In genomic region chr19:26844813-26845212, GRCm38 (mm10) we compare ENCODE assay signal across 9 mouse cellular contexts. TPM values are rescaled to one million over a fixed set of nuclear protein-coding genes. Genes with fewer than 3 reads are reported as not detected.
DNase-seq lines count a peak whose midpoint lies in the region; ATAC-seq and TF ChIP-seq lines count a peak whose summit lies in the region.
"Had no signal": no experiment of that assay in that cellular context is flagged by ENCODE, and none has a peak within 500 bp of the region (broad histone marks: within the 10 kb centered on the region; RNA-seq: fewer than 3 reads in every experiment).

No protein-coding gene starts in this region.

- no peak overlapping the region for H3K9ac ChIP-seq in kidney, postnatal 0 days (ENCODE audit: low read depth, low read length)
- H3K9ac ChIP-seq in embryonic facial prominence, embryonic 14.5 days (ENCODE audit: low read depth, low read length) = peak overlapping the region; percentile 76
- H3K9ac ChIP-seq in intestine, embryonic 14.5 days (ENCODE audit: low read length) = no peak overlapping the region

- no peak for TF ChIP-seq POLR2A in kidney, adult 2 months (IDR thresholded peaks at IDR 0.05; ENCODE audit: low read depth, low read length)
- no peak for TF ChIP-seq POLR2A in myocyte (IDR thresholded peaks at IDR 0.05; ENCODE audit: insufficient read length, low read depth)

- ATAC-seq in kidney, postnatal 0 days (replicated peaks; ENCODE audit: low FRiP score, low read depth) = 0 out of 2 replicates have a peak, but pooled peaks have one; percentile 18
- peak; percentile 54; the same call in 1 of the 2 replicates for ATAC-seq in embryonic facial prominence, embryonic 14.5 days (ENCODE audit: low read depth)
- peak; percentile 51 for ATAC-seq in intestine, embryonic 14.5 days (replicated peaks; ENCODE audit: low FRiP score, low TSS enrichment, low read depth)

- no peaks in the 10 kb centered on the region for H3K4me1 ChIP-seq in kidney, postnatal 0 days (replicated peaks; ENCODE audit: insufficient read depth, low read length)
- no peaks in the 10 kb centered on the region for H3K4me1 ChIP-seq in kidney, adult 2 months (ENCODE audit: control insufficient read depth, insufficient read depth, low read length)
- H3K4me1 ChIP-seq in embryonic facial prominence, embryonic 14.5 days (ENCODE audit: control insufficient read depth, insufficient read depth, low read length) = peaks cover 6% of the 10 kb centered on the region; the same call in 1 of the 2 replicates
- 0 out of 2 replicates have a peak, but pooled peaks cover 9% of the 10 kb centered on the region for H3K4me1 ChIP-seq in intestine, embryonic 14.5 days (replicated peaks; ENCODE audit: control insufficient read depth, insufficient read depth, low read length)

- no peaks in the 10 kb centered on the region for H3K27me3 ChIP-seq in kidney, postnatal 0 days (ENCODE audit: insufficient read depth, low read length)
- no peaks in the 10 kb centered on the region for H3K27me3 ChIP-seq in kidney, adult 2 months (replicated peaks; ENCODE audit: control insufficient read depth, insufficient read depth, low read length)
- H3K27me3 ChIP-seq in embryonic facial prominence, embryonic 14.5 days (replicated peaks; ENCODE audit: control insufficient read depth, insufficient read depth, low read length) = no peaks in the 10 kb centered on the region
- H3K27me3 ChIP-seq in intestine, embryonic 14.5 days (replicated peaks; ENCODE audit: control insufficient read depth, insufficient read depth, low read length) = no peaks in the 10 kb centered on the region
- H3K27me3 ChIP-seq in myocyte (ENCODE audit: control insufficient read depth, insufficient read depth, insufficient read length) = no peaks in the 10 kb centered on the region

- H3K27ac ChIP-seq in kidney, postnatal 0 days = peak overlapping the region; percentile 86; the same call in 1 of the 2 replicates
- no peak overlapping the region for H3K27ac ChIP-seq in kidney, adult 2 months (ENCODE audit: insufficient read depth, low read depth, low read length)
- peak overlapping the region; percentile 96; the same call in 1 of the 2 replicates for H3K27ac ChIP-seq in embryonic facial prominence, embryonic 14.5 days (replicated peaks; ENCODE audit: low read depth, low read length)
- peak overlapping the region; percentile 86; the same call in 1 of the 2 replicates for H3K27ac ChIP-seq in intestine, embryonic 14.5 days (ENCODE audit: low read depth)

- no peaks in the 10 kb centered on the region for H3K79me2 ChIP-seq in myocyte (ENCODE audit: control insufficient read depth, insufficient read depth)

- no peak overlapping the region for H3ac ChIP-seq in myocyte (ENCODE audit: control insufficient read depth, insufficient read length)

- no peak for DNase-seq in kidney, postnatal 0 days (ENCODE audit: low spot score)
- no peak for DNase-seq in kidney, adult 2 months
- no peak for DNase-seq in embryonic facial prominence, embryonic 14.5 days (ENCODE audit: low spot score)
- DNase-seq in intestine, embryonic 14.5 days (ENCODE audit: low spot score) = no peak
- no peak for DNase-seq in ovary, postnatal 36 days (ENCODE audit: low spot score)
- no peak for DNase-seq in yolk sac, embryonic 10.5 days (ENCODE audit: low spot score)
- DNase-seq in frontal cortex, postnatal 36 days (ENCODE audit: low spot score in 2 of 2) = no peak

- H3K9me3 ChIP-seq in kidney, postnatal 0 days (replicated peaks; ENCODE audit: low read length) = no peaks in the 10 kb centered on the region
- H3K9me3 ChIP-seq in embryonic facial prominence, embryonic 14.5 days (ENCODE audit: control insufficient read depth, low read length) = 0 out of 2 replicates have a peak, but pooled peaks cover 7% of the 10 kb centered on the region
- 0 out of 2 replicates have a peak, but pooled peaks cover 2% of the 10 kb centered on the region for H3K9me3 ChIP-seq in intestine, embryonic 14.5 days (ENCODE audit: control insufficient read depth, low read length)

- H3K4me2 ChIP-seq in kidney, postnatal 0 days (ENCODE audit: low read length) = peak overlapping the region; percentile 57
- H3K4me2 ChIP-seq in embryonic facial prominence, embryonic 14.5 days (ENCODE audit: low read depth, low read length) = peak overlapping the region; percentile 57
- H3K4me2 ChIP-seq in intestine, embryonic 14.5 days (ENCODE audit: low read length) = peak overlapping the region; percentile 57
- H3K4me2 ChIP-seq in myocyte (ENCODE audit: low read depth) = peak overlapping the region; percentile 53

- no peak for TF ChIP-seq CTCF in kidney, postnatal 0 days (IDR thresholded peaks at IDR 0.05; ENCODE audit: low read depth)
- TF ChIP-seq CTCF in kidney, adult 2 months (conservative IDR thresholded peaks at IDR 0.05; ENCODE audit: insufficient read depth, insufficient read length, low read depth, low read length) = no peak

- WGBS in kidney, postnatal 0 days = 14% methylated on average over 8 of the region's 8 CpGs
- WGBS in kidney, adult 2 months = 38% methylated on average over 8 of the region's 8 CpGs
- WGBS in embryonic facial prominence, embryonic 14.5 days = 18% methylated on average over 8 of the region's 8 CpGs
- WGBS in intestine, embryonic 14.5 days = 13% methylated on average over 8 of the region's 8 CpGs

- no peaks in the 10 kb centered on the region for H3K36me3 ChIP-seq in kidney, postnatal 0 days (ENCODE audit: insufficient read depth, low read length)
- H3K36me3 ChIP-seq in kidney, adult 2 months (ENCODE audit: control insufficient read depth, insufficient read depth, low read length) = no peaks in the 10 kb centered on the region
- H3K36me3 ChIP-seq in embryonic facial prominence, embryonic 14.5 days (ENCODE audit: control insufficient read depth, insufficient read depth, low read length) = no peaks in the 10 kb centered on the region
- H3K36me3 ChIP-seq in intestine, embryonic 14.5 days (ENCODE audit: control insufficient read depth, insufficient read depth, low read length) = no peaks in the 10 kb centered on the region
- H3K36me3 ChIP-seq in myocyte (ENCODE audit: control insufficient read depth, insufficient read depth) = no peaks in the 10 kb centered on the region

- H3K4me3 ChIP-seq in kidney, postnatal 0 days (replicated peaks; ENCODE audit: low read depth, low read length) = peak overlapping the region; percentile 51; the same call in 1 of the 2 replicates
- H3K4me3 ChIP-seq in kidney, adult 2 months (ENCODE audit: insufficient read depth, low read depth, low read length) = no peak overlapping the region
- H3K4me3 ChIP-seq in embryonic facial prominence, embryonic 14.5 days (ENCODE audit: low read depth, low read length) = peak overlapping the region; percentile 53
- H3K4me3 ChIP-seq in intestine, embryonic 14.5 days (ENCODE audit: low read depth, low read length) = no peak overlapping the region
- H3K4me3 ChIP-seq in myocyte = peak overlapping the region; percentile 32

TF ChIP-seq in myocyte, 11 proteins besides CTCF, POLR2A, EP300 and RAD21:
- no peak for TF ChIP-seq POLR2AphosphoS2 (IDR thresholded peaks at IDR 0.05; ENCODE audit: insufficient read length, low read depth)
- TF ChIP-seq USF1 (IDR thresholded peaks at IDR 0.05; ENCODE audit: low read depth) = no peak
- no peak for TF ChIP-seq TCF12 (IDR thresholded peaks at IDR 0.05; ENCODE audit: insufficient read depth, poor library complexity, severe bottlenecking)

RNA-seq across cellular contexts. Expression of gene Gm815, which starts 40.9 kb away (rescaled TPM):
- 0.18 and 0.29 TPM in 2 replicates for polyA plus RNA-seq in kidney, postnatal 0 days (2015; fragmentation: Nextera tagmentation; extraction: Ambion mirVana)
- polyA plus RNA-seq in kidney, adult 2 months (2012; rRNA removed) = not detected in 2 replicates
- not detected in 2 replicates for polyA plus RNA-seq in embryonic facial prominence, embryonic 14.5 days (2014; fragmentation: Nextera tagmentation; extraction: Ambion mirVana)
- not detected in 2 replicates for polyA plus RNA-seq in intestine, embryonic 14.5 days (2014; fragmentation: Nextera tagmentation; extraction: Ambion mirVana)
- polyA plus RNA-seq in myocyte (2012; fragmentation: generic; extraction: Trizol) = not detected
- polyA plus RNA-seq: Patski had no signal

Comparison
In these comparisons a context has a peak if more than half of its experiments do, and no peak if none do; other contexts are left out.
1. H3K4me3 ChIP-seq: peak in kidney, postnatal 0 days (single experiment), embryonic facial prominence, embryonic 14.5 days (single experiment) and myocyte (single experiment); none in kidney, adult 2 months (single experiment) and intestine, embryonic 14.5 days (single experiment).
2. Peak in every context shown above with its lines, with median percentiles within 50 percentile points of each other: ATAC-seq and H3K4me2 ChIP-seq.